Mouse (Mus musculus): ENCODE results near the gene Atp2a2.

GRCm38 (mm10) chr5:122503015-122503759, 1.2 kb upstream of the Atp2a2 start:
- TF ChIP-seq CTCF (IDR thresholded peaks at IDR 0.05; ENCODE audit: borderline replicate concordance, insufficient read depth, low read depth, low read length) (no peak), POLR2A (IDR thresholded peaks at IDR 0.05; ENCODE audit: borderline replicate concordance, insufficient read depth, low read length) (no peak)
